Mouse (Mus musculus): ENCODE measurements around the gene Slc25a5.
A peak's percentile ranks its signal among the peaks of the same experiment; 100 is the strongest.
"Not testable (repeated sequence)": the region's sequence is repeated elsewhere in the genome, so short reads cannot be mapped to it uniquely, and the experiment has no call there.

Gene Slc25a5

DNA sequence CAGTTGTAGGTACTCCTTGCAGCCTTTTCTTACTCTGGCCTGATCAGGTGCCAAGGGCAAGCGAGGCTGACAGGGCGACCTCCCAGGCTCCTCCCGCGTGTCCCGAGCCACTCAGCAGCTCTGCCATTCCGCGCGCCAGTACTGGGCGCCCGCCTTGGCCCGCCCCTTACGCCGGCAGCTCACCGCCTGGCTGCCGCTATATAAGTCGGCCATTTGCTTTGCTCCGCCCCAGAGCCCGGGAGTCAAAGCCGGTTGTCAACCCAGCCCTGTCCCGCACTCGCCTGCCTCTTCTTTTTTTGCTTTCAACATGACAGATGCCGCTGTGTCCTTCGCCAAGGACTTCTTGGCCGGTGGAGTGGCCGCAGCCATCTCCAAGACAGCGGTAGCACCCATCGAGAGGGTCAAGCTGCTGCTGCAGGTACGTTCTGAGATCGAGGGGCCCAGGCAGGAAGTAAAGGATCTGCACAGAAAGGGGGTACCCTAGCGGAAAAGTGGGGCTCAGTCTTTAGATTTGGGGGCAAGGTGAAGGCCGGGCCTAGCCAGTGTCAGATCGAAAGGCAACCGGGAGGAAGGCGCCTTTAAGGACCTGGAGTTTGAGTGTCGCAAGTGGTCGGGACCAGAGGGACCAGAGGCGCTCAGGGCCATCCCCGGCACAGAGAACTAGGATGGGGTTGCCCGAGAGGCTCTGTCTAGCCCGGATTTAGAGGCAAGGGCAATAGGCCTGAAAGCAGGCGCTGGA is at the start of gene Slc25a5:
Gene Slc25a5, plus strand, starts transcription at position 228 of the 739 bp plus-strand sequence.
- DNase-seq: peak; percentile 86

DNA sequence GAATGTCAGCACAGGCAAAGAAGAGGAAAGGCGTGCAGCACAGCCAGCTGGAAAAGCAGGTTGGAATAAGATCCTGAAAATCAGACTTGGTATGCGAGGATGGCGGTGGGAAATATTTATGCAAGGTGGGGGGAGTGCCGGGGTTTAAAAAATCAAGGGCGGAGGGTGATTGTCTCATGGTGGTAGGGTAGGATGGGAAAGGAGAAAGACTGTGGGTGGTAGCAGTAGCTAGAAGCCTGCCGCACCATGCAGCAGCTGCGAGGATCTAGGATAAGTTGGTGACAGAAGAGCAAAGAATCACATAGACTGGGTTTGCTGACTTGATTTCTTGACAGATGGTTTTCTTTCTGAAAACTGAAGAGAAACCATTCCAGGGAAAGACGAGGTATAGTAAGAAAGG is 48.7 kb upstream of the Slc25a5 start:
- DNase-seq: no peak

DNA sequence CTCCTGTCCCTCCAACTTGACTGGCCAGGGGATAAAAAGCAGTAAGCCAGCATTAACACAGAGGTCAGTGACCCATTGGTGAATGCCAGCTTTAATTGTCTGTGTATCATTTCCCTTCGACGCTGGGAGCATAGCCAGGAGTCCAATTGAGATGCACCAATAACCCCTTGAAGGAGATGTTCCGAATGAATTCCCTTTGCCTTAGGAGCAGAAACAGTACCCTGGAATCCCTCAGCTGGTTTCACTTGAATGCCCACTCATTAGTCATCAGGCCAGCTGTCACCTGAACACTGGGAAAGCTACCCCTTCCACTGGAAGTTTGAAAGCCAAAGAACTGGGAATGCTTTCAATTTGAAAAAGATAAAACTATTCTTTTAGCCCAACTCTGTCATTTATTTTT is 46.9 kb upstream of the Slc25a5 start:
- no peak for DNase-seq

DNA sequence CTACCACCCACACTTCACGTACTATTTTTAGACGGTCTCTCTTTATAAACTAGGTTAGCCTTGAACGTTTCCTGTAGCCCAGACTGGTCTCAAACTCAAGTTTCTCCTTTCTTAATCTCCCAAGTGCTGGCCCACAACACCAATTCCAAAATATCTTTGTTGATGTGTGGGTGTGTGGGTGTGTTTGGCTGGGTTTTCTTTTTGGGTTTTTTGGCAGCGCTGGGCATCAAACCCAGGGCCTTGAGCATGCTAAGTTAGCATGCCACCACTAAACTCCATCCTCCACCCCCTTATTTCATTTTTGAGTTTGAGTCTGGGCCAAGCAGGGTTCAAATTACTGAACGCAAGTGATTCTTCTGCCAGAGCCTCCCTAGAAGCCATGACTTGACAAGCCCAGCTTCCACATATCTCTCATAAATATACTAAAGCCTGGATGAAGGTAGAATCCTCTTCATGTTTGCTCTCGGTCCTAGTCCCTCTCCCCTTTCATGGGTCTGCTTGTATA is 46.1 kb upstream of the Slc25a5 start:
- DNase-seq: no peak

DNA sequence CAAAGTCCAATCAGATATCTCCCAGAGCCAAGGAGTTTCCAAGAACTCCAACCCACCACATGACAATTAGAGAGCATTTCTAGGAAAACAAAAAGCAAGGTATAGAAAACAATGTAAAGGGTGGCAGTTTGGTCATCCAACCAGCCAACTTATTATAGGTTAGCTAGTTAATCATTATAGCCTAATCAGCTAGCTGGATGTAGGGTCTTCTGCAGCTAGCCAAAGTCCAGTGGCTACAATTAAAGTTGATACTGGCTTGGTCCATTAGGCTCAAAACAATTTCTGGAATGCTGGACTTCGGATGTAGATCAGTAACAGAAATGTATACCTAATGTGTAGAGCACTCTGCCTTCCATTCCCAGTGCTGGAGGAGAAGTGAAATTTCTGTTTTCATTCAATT is 44.9 kb upstream of the Slc25a5 start:
- DNase-seq: no peak

DNA sequence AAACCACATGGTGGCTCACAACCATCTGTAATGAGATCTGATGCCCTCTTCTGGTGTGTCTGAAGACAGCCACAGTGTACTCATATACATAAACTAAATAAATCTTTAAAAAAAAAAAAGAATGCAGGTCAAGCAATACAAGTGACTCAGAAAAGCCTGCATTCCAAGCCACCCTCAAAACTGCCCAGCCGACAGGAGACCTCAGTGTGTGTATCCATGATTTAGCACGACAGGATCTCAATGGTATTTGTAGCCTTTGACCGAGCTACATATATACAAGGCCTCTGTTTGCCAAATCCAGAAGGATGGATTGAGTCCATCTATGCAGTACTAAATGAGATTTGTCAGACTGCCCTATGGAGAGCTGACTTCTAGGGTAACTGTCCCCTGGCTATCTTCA is 42.9 kb upstream of the Slc25a5 start:
- DNase-seq: no peak

DNA sequence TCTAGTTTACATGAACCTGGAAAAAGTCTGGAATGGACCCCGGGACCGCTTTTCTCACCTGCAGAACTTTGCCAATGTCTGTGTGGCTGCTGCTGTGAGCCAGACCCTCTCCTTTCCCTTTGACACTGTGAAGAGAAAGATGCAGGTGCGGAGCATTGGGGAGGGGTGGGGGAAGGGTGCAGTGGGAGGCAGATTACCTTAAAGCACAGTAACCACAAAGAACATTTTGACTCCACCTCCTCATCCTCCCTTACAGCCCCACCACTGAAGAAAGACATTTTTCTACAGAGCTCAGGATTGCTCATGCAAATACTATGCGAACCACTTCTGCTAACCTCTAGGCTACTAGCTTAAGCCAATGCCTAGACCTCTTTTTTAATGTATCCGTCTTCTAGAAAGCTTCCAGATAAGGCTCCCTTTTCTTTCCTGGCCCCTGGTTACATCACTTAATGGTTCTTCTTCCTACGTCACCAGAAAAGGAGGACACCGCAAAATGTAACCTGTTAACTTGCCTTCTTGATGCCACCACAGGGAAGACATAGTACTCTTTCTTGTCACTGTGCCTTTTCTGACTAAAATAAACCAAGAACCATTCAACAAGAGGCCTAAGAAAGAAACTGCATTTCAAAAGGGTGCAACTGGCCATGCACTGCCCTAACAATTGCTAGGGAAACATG is 37.5 kb upstream of the Slc25a5 start:
- peak; percentile 61 for DNase-seq

DNA sequence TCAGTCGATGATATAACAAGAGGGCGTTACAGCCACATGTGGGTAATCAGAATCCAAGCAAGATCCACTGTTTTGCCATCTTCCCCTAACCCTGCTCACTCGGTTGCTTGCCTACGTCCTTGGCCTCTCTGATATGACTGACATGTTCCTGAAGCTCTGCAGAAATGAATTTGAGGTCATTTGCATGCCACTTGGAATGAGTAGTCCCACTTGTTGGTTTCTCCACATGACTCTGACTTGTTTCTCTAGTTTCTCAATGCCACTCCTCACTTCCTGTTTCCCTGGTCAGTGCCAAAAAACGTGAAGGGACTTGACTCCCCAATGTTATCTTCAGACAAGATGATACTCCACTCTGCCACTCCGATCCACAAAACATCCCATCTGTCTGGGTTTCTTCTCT is 36.9 kb upstream of the Slc25a5 start:
- DNase-seq: peak; percentile 9

DNA sequence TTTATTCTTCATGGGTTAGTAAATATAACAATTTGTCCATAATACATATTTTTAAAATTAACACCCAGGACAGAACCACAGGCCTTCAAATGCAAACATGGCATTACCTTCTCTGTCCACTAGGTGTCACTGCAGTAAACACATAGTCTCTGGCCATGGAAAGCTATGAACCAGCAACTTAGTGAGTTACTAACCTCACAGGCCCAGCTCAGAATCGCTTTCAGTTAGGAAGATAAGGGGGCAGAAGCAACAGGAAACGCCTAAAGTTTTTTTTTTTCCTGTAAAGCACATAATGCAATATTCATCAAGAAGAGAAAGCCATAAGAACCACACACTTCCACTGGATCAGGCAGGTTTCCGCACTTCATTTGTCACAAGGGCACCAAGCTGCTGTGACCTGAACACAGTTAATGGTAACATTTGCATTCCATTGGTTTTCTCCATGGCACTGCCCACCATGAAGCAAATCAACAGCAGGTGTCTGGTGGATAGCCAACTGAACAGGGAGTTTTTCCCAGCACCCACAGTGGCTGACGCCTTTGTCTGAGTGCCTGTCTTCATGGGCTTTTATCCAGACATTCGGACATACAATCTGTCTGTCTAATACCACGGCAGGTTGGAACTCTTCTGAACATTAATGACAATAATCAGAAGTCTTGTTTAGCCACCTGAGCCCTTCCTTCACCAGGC is 34.4 kb upstream of the Slc25a5 start:
- peak; percentile 49 for DNase-seq

DNA sequence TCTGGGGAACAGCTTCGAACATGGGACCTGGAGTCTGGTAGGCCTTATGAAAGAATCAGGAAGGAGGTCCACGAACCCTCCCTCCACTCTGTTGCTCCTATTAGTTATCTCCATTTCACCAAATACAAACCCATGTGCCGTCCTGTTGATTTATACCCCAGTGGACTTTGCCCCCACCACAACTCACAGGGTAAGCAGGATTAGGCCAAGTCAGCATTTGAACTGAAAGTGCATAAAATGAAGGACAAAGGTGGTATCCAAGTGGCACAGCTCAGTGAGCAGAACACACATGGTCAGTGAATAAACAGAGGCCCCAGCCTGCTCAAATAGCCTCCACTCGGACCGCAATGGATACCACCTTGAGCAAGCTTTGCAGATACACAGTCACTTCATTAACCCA is 33.2 kb upstream of the Slc25a5 start:
- no peak for DNase-seq

DNA sequence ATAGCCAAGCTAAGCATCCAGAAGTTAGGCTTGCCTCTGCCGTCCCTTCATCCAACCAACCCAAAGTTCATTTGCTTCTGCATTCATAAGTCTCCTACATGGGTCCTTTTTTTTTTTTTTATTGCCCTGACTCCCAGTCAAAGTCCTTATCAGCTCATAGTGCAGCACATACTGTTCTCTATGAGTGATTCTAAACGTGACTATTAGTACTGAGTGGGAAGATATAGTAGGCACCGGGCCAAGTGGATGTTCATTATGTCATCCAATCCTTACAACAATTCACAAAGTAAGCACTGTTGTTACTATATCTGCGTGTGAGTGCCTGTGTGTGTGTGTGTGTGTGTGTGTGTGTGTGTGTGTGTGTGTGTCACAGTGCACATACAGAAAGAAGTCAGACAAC is 32.6 kb upstream of the Slc25a5 start:
- no peak for DNase-seq

DNA sequence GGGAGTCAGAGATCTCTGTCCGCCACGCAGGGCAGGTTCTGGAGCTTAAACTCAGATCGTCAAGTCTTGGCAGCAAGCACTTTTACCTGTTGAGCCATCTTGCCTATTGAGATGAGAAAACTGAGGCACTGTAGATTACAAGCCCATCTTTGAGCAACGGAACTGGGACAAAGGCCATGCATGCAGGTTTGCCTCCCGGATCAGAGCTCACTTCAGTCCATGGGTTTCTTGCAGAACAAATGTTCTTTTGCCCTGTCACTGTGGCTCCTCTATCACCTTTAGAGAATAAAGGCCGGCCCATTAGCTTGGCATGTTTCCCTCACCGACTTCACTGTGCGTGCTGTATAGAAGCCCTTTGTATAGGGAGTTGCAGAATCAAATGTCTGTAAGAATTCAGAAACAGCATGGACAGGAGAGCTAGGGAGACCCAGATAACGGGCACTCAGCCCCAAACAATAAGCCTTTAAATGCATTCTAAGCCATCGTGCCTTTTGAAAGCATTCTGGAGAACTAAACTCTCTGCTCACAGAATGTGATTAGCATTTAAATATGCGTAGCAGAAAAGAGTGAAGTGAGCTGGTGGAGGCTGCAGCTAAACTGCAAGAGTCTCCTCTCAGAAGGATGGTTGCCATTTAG is 32.0 kb upstream of the Slc25a5 start:
- DNase-seq: no peak

DNA sequence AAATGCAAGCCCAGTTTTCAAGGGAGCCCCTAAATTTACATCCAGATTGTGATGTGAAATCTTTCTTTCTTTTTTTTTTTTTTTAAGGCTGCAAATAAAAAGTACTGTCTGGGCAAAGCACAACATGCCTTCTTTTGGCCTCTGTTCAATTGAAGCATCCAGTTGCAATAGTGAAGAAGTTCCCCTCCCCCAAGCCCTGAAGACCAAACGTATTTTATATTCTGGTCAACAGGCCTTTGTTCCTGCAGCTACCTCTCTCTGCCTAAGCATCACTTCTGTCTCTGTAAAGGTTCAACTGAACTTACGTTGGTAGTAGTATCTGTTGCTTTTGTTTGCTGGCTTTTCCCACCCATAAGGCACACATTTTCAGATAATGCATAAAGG is 31.5 kb upstream of the Slc25a5 start:
- no peak for DNase-seq

DNA sequence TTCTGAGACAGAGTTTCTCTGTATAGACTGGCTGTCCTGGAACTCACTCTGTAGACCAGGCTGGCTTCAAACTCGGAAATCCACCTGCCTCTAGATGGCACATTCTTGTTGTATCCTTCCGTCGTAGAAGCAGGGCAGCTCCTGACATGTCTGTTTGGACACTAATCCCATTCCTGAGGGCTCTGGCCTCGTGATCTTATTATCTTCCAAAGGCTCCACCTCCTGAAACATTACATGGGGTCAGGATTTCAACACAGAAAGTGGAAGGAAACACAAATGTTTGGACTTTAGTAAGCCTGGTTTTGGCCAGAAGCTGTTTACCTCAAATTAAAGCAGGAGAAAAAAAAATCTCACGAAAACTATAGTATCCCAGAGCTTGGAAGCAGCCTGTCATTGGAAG is 28.1 kb upstream of the Slc25a5 start:
- DNase-seq: no peak

DNA sequence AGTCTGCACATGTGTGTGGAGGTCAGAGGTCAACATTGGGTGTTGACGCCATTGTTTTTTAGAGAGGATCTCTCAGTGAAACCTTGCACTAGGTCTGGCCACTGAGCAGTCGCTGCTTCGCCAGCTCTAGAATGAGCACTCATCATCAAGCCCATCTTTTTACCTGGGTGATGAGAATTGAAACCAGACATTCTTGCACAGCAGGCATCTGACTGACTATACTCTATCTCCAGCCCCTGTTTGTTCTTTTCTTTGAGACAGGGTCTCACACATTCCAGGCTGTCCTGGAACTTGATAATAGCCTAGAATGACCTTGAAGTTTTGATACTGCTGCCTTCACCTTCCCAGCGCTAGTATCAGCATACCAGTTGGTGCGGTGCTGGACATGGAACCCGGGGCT is 22.9 kb upstream of the Slc25a5 start:
- no peak for DNase-seq

DNA sequence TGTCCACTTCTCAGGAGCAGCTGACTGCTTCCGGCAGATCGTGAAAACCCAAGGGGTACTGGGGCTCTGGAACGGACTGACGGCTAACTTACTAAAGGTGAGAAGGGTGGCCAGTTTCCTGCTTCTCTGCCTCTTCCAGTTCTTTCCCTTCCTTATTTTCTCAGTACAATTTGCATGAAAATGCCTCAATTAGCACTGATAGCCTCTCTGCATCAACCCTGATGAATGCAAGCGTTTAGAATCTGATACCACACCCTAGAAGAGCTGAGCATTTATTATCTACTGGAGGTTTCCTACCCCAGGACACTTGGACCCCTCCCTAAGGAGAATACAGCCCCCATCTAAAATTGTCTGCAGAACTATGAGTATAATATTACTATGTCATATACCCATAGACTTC is 19.9 kb upstream of the Slc25a5 start:
- no peak for DNase-seq

DNA sequence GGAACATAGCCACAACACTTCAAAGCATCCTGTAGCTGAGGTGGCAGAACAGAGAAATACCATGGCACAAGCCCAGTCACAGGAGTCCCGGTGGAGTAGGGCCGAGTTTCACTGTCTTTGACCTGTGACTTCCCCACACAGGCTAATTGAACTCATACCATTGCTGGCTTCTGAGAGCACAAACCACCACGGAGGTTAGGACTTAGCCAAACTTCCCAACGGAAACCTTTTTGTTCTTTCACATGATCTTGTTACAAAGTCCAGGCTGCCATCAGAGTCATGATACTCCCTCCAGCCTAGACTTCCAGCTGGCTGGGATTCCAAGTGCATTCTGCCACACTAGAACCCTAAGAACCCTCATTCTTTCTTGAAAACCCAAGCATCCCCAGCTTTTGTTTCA is 17.8 kb upstream of the Slc25a5 start:
- no peak for DNase-seq

DNA sequence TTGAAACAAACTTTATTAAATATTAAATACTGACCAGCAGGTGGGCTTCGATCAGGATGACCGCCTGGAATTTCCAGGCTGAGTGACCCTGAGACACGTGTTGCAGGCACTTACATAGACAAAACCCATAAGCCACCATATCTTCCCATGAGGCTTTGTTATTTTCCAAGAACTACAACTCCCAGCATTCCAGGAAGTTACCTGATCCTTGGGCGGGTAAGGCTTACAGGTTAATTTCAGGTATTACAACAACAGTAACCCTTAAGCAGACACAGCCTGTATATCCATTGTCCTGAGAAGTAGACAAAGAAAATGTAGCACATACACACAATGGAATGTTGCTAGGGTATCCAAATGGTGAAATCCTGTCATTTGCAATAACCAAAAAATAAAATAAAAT is 6.1 kb upstream of the Slc25a5 start:
- DNase-seq: no peak

DNA sequence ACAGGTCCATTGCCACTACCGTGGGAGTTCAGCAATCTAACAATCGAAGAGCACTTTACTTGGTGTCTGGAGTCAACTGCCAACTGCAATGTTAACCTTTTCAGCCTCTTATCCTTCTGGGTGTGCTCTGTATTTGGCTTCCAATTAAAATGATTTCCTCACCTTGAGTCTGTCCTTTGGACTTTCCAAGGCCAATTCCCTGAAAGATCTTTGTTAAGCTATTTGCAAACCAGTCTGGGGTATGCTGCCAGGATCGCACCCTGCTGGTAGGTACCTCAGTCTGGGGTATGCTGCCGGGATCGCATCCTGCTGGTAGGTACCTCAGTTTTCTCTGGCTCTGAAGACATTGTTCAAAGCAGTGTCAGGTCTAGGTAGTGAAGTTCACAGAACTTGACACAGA is 880 bp upstream of the Slc25a5 start:
- no peak for DNase-seq

DNA sequence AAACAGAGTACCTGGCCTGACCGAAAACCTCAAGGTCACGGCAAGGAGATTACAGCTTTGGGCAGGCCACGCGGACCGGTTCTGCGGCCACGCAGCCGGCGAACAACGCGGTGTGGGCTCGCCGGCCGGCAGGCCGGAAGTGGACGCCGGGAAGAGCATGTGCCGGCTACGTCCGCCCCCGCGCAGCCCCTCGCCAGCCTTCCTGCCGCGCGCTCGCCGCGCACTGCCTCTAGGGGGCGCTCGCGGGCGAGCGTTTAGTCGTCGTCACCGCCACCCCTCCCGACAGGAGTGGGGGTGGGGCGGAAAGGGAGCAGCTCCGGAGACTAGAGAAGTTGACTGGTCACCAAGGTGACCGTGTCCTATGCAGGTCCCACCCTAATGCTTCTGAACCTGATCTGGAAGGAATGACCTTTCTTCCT is 721 bp downstream of the Slc25a5 start:
- DNase-seq: peak; percentile 84

DNA sequence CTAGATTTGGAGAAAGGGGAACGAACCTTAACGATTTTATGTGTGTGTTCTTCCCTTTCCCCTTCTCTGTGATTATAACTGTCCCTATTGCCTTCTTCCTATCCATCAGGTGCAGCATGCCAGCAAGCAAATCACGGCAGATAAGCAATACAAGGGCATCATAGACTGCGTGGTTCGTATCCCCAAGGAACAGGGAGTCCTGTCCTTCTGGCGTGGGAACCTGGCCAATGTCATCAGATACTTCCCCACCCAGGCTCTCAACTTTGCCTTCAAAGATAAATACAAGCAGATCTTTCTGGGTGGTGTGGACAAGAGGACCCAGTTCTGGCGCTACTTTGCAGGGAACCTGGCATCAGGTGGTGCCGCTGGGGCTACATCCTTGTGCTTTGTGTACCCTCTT is 1.3 kb downstream of the Slc25a5 start:
- DNase-seq: not testable (repeated sequence)

DNA sequence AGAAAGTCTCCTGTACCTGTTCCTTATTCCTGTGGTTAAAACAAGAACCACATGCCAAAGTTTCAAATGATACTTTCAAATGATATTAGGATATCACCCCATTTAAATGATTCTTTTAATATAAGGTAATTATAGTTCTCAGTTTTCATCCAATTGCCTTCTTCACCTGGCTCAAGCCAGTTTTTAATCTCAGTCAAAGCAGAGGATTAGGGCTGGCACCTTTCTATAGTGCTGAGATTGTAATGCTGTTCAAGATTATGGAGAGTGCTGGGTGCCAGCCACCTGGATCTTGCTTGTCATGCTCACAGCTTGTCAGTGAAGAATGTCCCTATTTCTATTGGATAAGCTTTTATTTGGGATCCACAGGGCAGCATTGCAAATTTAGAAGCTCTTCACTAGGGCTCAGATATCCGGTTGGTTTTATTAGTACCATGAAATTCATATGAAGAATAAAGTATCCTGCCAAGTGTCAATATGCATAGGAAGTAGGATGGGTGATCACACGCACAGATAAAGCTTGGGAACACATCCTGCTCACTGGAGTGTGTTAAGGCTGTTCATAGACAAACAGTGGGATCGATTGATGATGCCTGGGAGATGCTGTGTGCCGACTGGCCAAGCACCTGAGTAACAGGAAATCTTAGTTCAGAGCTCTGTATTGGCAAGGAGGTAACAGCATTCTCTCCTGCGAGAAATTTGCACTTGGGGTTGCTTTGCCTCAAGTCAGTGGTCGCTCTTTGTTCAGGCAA is 3.9 kb downstream of the Slc25a5 start:
- DNase-seq: no peak

DNA sequence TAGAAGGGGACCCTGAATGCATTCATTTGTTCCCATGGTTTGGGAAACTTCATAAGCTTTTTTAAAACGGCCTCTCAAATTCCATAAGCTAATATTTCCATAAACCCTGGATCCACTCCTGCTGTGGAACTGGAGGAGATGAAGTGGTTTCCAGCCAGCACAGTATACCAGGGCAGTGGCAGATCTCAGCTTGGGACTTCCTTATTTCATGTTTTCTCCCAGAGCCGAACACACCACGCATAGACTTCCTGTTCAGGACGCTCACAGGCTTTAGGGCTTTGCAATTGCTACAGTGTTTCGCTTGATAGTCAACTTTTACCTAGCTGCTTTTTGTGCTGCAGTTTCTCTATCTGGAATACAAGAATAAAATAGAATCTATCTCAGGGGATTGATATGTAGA is 7.7 kb downstream of the Slc25a5 start:
- peak; percentile 8 for DNase-seq
